Mouse (Mus musculus) myocyte (in vitro differentiated cells): Measurements from ENCODE around the gene Ssb.

Experiments used
- CEBPB ChIP-seq: IDR thresholded peaks from 2 replicates; pipeline ENCODE4 v1.6.1; 2011; ENCODE audit warnings: mild to moderate bottlenecking, moderate library complexity; ENCODE audit not compliant: poor library complexity, insufficient read depth, severe bottlenecking
- E2F4 ChIP-seq: IDR thresholded peaks from one replicate; pipeline ENCODE4 v1.6.1; 2011; ENCODE audit warnings: mild to moderate bottlenecking, control low read depth, moderate library complexity; ENCODE audit not compliant: insufficient read depth
- MAX ChIP-seq: IDR thresholded peaks from one replicate; pipeline ENCODE4 v1.6.1; 2011; ENCODE audit warnings: low read depth, mild to moderate bottlenecking, control low read depth
- POLR2A ChIP-seq: IDR thresholded peaks from one replicate; pipeline ENCODE4 v1.6.1; 2011; ENCODE audit warnings: low read depth, mild to moderate bottlenecking, control low read depth, moderate library complexity; ENCODE audit not compliant: insufficient read length
- SRF ChIP-seq: IDR thresholded peaks from one replicate; pipeline ENCODE4 v1.6.1; 2011; ENCODE audit warnings: low read depth; ENCODE audit not compliant: control insufficient read depth, insufficient read length
- USF1 ChIP-seq: IDR thresholded peaks from one replicate; pipeline ENCODE4 v1.6.1; 2011; ENCODE audit warnings: low read depth, mild to moderate bottlenecking, control low read depth, moderate library complexity

DNA sequence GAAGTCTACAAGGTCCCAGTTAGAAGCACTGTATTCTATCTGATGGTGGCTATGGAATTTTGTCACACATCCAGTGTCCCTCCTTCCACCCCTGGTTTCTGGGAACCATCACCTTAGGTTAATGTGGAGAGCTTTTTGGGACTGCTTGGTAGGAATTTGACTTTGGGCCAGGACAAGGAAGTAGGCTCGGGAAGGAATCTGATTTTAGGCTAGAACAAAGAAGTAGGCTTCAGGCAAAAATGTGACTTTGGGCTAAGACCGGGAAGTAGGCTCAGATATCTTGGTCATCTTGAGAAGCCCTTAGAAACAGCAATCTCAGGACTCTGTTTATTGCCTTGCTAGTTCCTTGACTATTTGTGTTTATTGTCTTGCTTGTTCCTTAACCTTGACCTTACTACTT is 27.6 kb downstream of the Ssb start:
- TF ChIP-seq SRF (no peak), POLR2A (no peak), MAX (no peak), CEBPB (no peak), E2F4 (no peak), USF1 (no peak)
